Mouse (Mus musculus) cerebellum, postnatal 10 days (tissue): Measurements from ENCODE around the gene Thra.

Experiments
- DNase-seq, 2 experiments: peaks; one replicate each; pipeline ENCODE4 v3.0.0; 2021; ENCODE audit warnings: mixed read lengths in 2 of 2

The Thra gene

GRCm38 (mm10) chr11:98765421-98766309 lies 25.2 kb downstream of the Thra start:
- DNase-seq = peak; percentile 64 to 72

DNA sequence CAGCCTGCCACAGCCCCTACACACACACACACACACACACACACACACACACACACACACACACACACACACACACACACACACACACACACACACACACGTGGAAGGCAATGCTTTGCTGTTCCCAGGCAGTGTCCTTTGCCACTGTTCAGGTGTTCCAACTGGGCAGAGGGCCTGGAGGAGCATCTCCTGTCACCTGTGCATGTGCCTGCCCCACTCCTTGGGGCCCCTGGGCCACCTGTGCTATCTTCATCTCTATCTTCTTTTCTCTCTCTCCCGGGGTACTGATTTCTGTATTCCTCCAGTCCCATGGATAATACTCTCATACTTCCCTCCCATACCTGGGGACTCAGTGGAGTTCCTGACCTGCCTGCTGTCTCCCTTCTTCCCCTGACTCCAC lies 25.9 kb downstream of the Thra start:
- peak in 1 of 2 experiments; percentile 44 for DNase-seq

DNA sequence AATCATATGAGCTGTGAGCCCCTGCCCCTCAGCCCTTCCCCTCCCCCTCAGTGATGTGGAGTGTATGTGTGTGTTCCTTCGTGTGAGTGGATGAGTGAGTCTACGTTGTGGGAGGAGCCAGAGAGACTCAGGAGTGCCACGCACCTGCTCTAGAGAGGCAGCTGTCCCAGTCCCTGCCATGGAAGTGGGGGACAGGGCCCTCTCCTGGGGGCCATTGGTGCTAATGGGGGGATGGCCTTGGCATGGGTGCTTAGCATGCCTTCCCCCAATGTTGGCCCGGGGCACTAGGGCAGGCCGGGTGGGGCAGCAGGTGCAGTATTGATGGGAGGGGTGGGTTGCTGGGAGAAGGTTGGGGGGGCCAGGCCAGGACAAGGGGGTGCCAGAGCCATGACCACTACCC lies 26.4 kb downstream of the Thra start:
- DNase-seq = peak in 1 of 2 experiments; percentile 43

DNA sequence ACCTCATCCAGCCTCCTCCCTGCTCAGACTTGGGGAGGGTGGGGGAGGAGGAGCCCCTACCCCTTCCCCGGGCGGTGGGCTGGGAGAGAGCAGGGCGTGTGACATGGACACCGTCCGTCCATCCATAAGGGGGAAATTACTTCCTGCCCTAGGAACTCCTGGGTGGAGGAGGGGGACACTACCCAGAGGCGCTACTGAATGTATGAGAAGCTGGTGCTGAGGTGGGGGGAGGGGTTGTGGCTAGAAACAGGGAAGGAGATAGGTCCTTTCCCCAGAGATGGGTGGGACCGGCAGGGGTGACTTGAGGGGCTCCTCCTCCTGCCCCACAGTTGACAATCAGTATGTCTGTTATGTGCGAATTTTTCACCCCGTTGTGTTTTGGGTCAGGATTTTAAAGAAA lies 26.8 kb downstream of the Thra start:
- DNase-seq = peak; percentile 74 to 76

DNA sequence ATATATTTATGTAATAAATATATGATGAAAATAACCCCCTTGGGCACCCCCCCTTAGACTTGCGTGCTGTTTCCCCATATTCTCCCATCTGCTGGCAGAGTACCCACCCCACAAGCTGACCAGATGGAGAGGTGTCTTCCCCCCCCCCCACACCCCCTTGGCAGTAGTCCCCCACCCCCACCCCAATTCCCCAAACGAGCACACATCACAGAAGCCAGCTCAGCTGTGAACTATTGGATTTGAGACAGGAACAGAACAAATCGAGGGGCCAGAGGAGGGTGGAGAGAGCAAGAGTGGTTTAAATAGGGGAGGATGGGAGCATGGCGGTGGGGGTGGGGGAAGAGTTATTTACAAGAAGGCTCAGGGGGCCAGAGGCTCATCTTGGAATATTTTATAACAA lies 27.3 kb downstream of the Thra start:
- peak; percentile 61 to 66 for DNase-seq

DNA sequence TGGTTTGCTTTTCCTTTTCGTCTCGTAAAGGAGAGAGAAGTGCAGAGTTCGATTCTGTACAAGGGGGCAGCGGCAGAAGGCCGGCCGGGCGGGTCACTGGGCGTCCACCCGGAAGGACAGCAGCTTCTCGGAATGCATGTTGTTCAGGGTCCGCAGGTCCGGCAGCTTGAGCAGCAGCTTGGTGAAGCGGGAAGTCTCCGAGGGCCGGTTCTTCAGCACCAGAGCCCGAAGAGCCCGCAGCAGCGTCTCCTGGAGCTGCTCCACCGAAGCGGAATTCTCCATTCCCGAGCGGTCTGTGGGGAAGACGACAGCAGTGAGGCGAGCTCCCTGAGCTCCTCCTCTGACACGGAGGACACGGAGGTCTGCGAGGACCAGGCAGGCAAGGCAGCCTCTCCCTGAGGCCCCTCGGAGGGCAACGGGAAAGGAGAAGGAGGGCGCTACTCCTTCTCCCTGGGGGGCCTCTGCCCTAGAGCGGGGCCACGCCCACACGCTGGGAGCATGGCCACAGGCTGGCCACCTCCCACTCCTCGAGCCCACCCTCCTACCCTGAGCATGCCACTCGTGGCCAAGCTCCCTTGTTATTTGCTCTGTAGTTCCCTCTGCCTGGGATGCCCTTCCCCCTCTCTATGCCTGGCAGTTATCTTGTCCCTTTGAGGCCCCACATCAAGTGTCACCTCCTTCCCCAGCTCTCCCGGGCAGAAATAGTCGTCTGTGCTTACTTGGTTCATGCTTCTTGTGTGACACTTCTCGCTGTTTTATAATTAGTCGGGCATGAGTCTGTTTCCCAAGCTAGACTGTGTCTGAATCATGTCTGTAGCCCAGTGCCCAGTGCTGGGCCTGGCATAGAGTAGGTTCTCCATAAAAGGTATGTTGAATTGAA lies 27.9 kb downstream of the Thra start:
- peak; percentile 57 to 60 for DNase-seq

GRCm38 (mm10) chr11:98769007-98769954 lies 28.8 kb downstream of the Thra start:
- DNase-seq = no peak

- peak in 1 of 2 experiments; percentile 48 for DNase-seq
Measured at GRCm38 (mm10) chr11:98770096-98770975, 29.9 kb downstream of the Thra start.

- no peak for DNase-seq
Measured at GRCm38 (mm10) chr11:98771131-98771530, 30.7 kb downstream of the Thra start.

- peak; percentile 63 to 64 for DNase-seq
Measured at GRCm38 (mm10) chr11:98771844-98772525, 31.5 kb downstream of the Thra start.

DNA sequence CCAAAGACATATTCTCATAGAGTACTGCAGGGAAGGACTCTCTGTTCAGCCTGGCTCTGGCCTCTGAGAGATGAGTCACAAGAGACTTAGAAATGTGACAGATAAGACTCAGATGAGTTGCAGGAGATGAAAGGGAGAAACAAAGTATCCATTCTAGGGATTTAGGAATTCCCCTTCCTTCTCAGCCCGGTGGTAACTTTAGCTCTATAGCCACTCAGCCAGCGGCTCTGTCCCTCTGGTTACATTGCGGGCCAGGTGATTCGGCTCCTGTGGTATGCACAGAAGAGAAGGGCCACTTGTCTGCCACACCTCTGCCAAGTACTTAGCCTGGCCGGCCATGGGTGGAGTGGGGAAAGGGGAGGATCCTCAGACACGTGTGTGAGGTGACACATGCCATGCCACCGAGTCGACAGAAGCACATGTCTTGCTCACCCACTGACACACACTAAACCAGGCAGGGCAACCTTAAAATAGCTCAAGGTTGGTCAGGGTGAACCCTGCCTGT lies 32.3 kb downstream of the Thra start:
- DNase-seq = peak in 1 of 2 experiments; percentile 41

DNA sequence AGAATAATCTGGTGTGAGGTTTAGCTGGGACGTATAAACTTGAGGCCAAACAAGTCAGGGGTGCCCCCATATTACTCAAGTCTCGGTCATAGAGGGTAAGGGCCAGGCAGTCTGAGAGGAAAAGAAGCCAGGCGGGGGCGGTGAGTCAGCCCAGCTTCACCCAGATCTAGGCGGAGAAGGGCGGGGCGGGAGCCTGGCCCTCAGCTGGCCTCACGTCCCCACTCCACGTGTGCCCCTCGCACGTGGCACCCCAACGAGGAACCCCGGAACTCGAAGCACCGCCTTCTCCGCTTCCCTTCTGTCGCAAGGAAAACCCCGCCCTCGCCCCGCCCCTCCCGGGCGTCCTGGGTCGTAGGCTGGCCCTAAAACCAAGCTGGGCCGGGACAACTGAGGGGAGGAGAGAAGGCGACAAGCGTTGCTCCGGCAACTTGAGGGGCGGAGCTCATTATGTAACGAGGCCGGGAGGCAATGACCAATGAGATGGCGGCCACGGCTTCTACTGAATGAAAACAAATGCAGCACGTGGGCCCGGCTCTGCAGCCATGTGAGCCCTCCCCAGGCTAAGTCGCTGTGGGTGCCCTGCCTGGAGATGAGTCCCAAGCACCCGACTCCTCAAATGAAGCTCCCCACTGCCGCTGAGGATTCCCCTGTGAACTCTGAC lies 33.3 kb downstream of the Thra start:
- peak; percentile 94 to 95 for DNase-seq

GRCm38 (mm10) chr11:98774582-98775347 lies 34.3 kb downstream of the Thra start, which contains the start of gene Nr1d1:
TSS of gene Nr1d1 (minus strand) at chr11:98775333.
- DNase-seq = no peak

GRCm38 (mm10) chr11:98775348-98776051 lies 35.1 kb downstream of the Thra start:
- peak; percentile 96 to 98 for DNase-seq

GRCm38 (mm10) chr11:98776052-98776764 lies 35.8 kb downstream of the Thra start:
- DNase-seq = no peak

- no peak for DNase-seq
Measured at GRCm38 (mm10) chr11:98776843-98777590, 36.6 kb downstream of the Thra start.

GRCm38 (mm10) chr11:98777888-98778287 lies 37.5 kb downstream of the Thra start:
- no peak for DNase-seq
